Mouse (Mus musculus) left cerebral cortex, adult 6 months (tissue): ENCODE data around the gene Cntn6. TPM values are rescaled to one million over a fixed set of nuclear protein-coding genes. Genes with fewer than 3 reads are reported as not detected.

Experiments
- long read RNA-seq, 2 experiments: library from polyadenylated mRNA; unstranded; transcript quantifications; one replicate each; pipeline ENCODE4 v2.0.0; 2019 to 2020
- polyA plus RNA-seq: library from polyadenylated mRNA; unstranded; fragments of <200 nt; fragmentation: Nextera tagmentation; gene quantifications from 2 replicates; pipeline ENCODE4 v1.2.3, GENCODE M21; 2021

Cntn6 gene
- 2.5 and 3.8 TPM in 2 replicates for polyA plus RNA-seq
- long read RNA-seq, experiment 1, transcript Cntn6-201 (23 exons, 3,702 nt), result major isoform, 11 of 23 reads
- long read RNA-seq, experiment 1, partial matches to known transcripts, result 6 of 23 reads
- long read RNA-seq, experiment 1, other reads (novel, unspliced or antisense), result 6 of 23 reads
- long read RNA-seq, experiment 2, partial matches to known transcripts, result 1 of 7 reads
- long read RNA-seq, experiment 2, other reads (novel, unspliced or antisense), result 5 of 7 reads

DNA sequence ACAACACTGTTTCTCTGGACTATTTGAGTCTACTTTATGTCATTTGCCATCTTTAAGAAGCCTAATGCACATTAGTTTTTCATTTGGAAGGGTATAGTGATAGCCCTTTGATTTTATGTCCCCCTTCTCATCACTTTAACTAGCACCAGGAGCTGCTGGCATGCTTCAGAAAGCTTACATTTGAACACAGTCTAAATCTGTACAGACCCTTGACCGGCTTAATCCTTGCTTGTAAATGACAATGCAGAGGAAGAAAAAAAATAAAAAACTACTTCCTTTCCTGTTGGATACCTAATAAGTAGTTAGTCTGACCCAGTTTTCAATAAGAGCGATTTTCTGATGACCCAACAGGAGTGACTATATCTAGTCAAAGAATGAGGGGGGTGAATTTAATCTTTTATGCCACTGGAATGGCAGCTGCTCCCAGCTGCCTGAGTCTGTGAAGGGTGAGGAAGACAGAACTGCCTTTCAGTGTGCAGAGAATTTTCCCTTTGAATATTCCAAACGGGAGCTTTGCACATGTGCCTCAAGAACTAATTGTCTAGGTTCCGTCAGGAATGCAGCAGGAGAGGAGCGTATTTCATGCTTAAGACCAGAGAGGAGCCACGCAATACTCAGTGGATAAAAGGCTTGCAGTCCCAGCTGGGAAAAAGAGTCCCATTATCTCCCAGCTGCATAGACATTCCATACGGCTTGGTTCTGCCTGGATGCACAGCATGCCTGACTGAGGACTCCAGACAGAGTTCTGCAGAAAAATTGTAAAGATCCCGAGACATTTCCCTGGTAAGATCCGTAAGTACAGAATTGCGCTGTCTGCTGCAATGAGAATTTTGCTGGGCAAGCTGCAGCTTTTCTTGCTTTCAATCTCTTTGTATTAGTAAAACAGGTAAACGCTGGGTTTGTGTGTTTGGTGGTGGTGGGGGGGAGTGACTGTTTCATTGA lies at the start of gene Cntn6:
TSS of gene Cntn6 (plus strand) at position 301 of the 942 bp plus-strand sequence.

